Mouse (Mus musculus) stomach, postnatal 0 days (tissue): Measurements from ENCODE around the gene Tspoap1. TPM values are rescaled to one million over a fixed set of nuclear protein-coding genes. Genes with fewer than 3 reads are reported as not detected.

Source experiments
- ATAC-seq: fragments of 200-750 bp; cut with Nextera tagmentation; 2 replicates; pipeline ENCODE4 v1.8.0; 2017; ENCODE audit not compliant: low FRiP score, low TSS enrichment
- DNase-seq: peaks from one replicate; pipeline ENCODE4 v3.0.0-alpha.2; 2016; ENCODE audit warnings: low spot score
- H3K27ac ChIP-seq: fragments of 300-500 bp; sonication (generic); replicated peaks from 2 replicates; pipeline ENCODE4 v1.5.1; 2014; ENCODE audit warnings: mild to moderate bottlenecking, control low read depth
- H3K27me3 ChIP-seq: fragments of 300-500 bp; sonication (generic); 2 replicates; pipeline ENCODE4 v1.6.1; 2014; ENCODE audit warnings: low read length; ENCODE audit not compliant: control insufficient read depth, insufficient read depth
- H3K36me3 ChIP-seq: fragments of 300-500 bp; sonication (generic); 2 replicates; pipeline ENCODE4 v1.6.1; 2014; ENCODE audit warnings: low read length, mixed read lengths; ENCODE audit not compliant: control insufficient read depth, insufficient read depth
- H3K4me1 ChIP-seq: fragments of 300-500 bp; sonication (generic); replicated peaks from 2 replicates; pipeline ENCODE4 v1.6.1; 2014; ENCODE audit warnings: antibody characterized with exemption; ENCODE audit not compliant: control insufficient read depth, insufficient read depth
- H3K4me2 ChIP-seq: fragments of 300-500 bp; sonication (generic); replicated peaks from 2 replicates; pipeline ENCODE4 v1.6.1; 2014; ENCODE audit warnings: low read depth, mild to moderate bottlenecking, control low read depth, moderate library complexity
- H3K4me3 ChIP-seq: fragments of 300-500 bp; sonication (generic); 2 replicates; pipeline ENCODE4 v1.5.1; 2014; ENCODE audit warnings: low read depth, low read length, control low read depth
- H3K9ac ChIP-seq: fragments of 300-500 bp; sonication (generic); 2 replicates; pipeline ENCODE4 v1.6.1; 2014; ENCODE audit warnings: mild to moderate bottlenecking, low read length, control low read depth, mixed read lengths
- H3K9me3 ChIP-seq: fragments of 300-500 bp; sonication (generic); 2 replicates; pipeline ENCODE4 v1.6.1; 2016; ENCODE audit warnings: low read length; ENCODE audit not compliant: control insufficient read depth
- CTCF ChIP-seq: IDR thresholded peaks from 2 replicates; pipeline ENCODE4 v1.5.1; 2016; ENCODE audit warnings: antibody characterized with exemption, low read depth, mild to moderate bottlenecking, moderate library complexity
- EP300 ChIP-seq: optimal IDR thresholded peaks from 2 replicates; pipeline ENCODE3; 2016; ENCODE audit warnings: antibody characterized with exemption
- WGBS: fragments of 180-500 bp; shearing (Covaris S2); extraction: QIAGEN DNeasy Blood & Tissue Kit; methylation state at CpG from one replicate; pipeline ENCODE4 v1.1.7; 2014; 5-methylcytosine and 5-hydroxymethylcytosine counted together
- polyA plus RNA-seq: library from polyadenylated mRNA; unstranded; fragments of >200 nt; fragmentation: Nextera tagmentation; extraction: Ambion mirVana; gene quantifications from 2 replicates; pipeline ENCODE4 v1.2.1, GENCODE M21; 2015

The Tspoap1 gene
- polyA plus RNA-seq, 1 experiment from 2014 or later, result 0.56 TPM

DNA sequence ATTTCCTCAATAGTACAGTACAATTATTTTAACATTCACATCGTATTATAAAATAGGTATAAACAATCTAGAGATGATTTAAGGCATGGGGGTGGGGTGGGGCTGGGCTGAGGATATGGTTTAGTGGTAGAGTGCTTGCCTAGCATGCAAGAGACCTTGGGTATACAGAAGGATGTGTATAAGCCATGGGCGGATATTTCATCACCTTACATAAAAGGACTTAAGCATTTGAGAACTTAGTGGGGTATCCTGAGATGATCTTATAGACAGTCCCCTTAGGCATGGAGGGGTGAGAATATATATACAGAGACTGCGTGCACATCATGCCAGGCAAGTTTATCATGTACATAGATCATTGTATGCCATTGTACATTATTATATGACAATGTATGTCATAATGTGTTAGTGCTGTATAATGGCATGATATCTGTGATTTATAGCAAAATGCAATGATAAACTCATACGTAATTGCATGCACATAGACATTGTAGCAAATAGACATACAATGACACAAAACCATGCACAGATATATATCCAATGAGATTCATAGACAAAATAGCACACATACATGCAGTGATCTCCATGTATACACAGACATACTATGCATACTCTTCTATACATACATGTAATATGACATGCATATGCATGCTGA, 1.3 kb upstream of the Tspoap1 start:
- H3K9ac ChIP-seq, result no peak overlapping the region
- no peaks in the 10 kb centered on the region for H3K9me3 ChIP-seq
- ATAC-seq, result no peak
- no peak overlapping the region for H3K27ac ChIP-seq
- no peak overlapping the region for H3K4me2 ChIP-seq
- WGBS, result 74% methylated on average over 4 of the region's 4 CpGs
- peaks cover 9% of the 10 kb centered on the region; the same call in 1 of the 2 replicates for H3K27me3 ChIP-seq
- TF ChIP-seq CTCF (no peak), EP300 (no peak)
- peaks cover 2% of the 10 kb centered on the region; the same call in 1 of the 2 replicates for H3K4me1 ChIP-seq
- H3K36me3 ChIP-seq, result no peaks in the 10 kb centered on the region
- no peak for DNase-seq
- no peak overlapping the region for H3K4me3 ChIP-seq

DNA sequence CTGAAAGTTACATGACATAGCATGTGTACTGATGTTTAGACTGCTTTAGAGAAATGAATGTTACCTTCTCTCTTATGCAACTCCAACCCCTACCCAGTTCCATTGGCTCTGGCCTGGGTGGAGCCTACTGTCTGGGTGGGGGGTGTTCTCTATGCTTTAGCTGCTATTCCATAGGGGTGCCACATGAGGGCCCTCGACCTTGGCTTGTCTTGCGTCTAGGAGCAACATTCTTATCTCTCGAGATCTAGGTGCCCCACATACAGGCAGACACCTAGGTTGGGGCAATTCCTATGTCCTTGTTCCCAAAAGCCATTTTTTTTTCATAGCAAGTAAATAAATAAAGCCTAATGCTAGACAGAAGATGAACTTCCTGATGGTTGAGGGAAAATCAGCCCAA, 734 bp upstream of the Tspoap1 start:
- no peak for DNase-seq
- TF ChIP-seq CTCF, result peak; percentile 56
- no peak for TF ChIP-seq EP300
- WGBS, result 6% methylated on average over 3 of the region's 3 CpGs

DNA sequence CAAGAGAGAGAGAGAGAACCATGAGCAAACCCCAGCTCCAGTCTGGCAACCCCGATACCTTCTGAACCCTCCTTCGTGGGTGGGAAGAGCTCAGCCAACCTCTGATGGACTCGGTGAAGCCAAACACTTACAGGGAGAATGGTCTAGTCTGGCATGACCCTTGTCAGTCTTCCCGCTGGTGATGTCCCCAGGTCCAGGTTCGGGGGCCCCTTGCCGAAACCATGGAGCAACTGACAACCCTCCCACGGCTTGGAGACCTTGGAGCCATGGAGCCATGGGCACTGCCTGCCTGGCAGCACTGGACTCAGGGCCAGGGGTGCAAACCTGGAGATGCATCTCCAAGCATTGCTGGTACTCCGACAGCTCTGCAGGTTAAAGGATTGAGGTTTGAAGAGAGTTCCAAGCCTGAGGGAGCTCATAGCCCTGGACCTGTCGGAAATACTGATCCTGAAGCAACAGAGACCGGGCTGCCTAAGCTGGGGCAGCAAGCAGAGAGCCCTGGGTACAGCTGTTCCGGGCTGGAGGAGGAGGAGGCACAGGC, 910 bp downstream of the Tspoap1 start:
- Histone ChIP-seq H3K4me1 (peaks cover 2% of the 10 kb centered on the region; the same call in 1 of the 2 replicates), H3K9me3 (no peaks in the 10 kb centered on the region), H3K36me3 (no peaks in the 10 kb centered on the region), H3K27me3 (peaks cover 11% of the 10 kb centered on the region; the same call in 1 of the 2 replicates), H3K4me3 (no peak overlapping the region), H3K9ac (no peak overlapping the region), H3K4me2 (no peak overlapping the region), H3K27ac (no peak overlapping the region)
- 68% methylated on average over 11 of the region's 11 CpGs for WGBS
- ATAC-seq, result no peak
- TF ChIP-seq CTCF (no peak), EP300 (no peak)
- DNase-seq, result no peak

More for the DNA sequence above, 734 bp upstream of the Tspoap1 start:
- peaks cover 2% of the 10 kb centered on the region; the same call in 1 of the 2 replicates for H3K4me1 ChIP-seq
- no peaks in the 10 kb centered on the region for H3K9me3 ChIP-seq
- H3K4me2 ChIP-seq, result no peak overlapping the region
- H3K36me3 ChIP-seq, result no peaks in the 10 kb centered on the region
- H3K9ac ChIP-seq, result no peak overlapping the region
- peaks cover 10% of the 10 kb centered on the region; the same call in 1 of the 2 replicates for H3K27me3 ChIP-seq
- no peak overlapping the region for H3K4me3 ChIP-seq
- H3K27ac ChIP-seq, result no peak overlapping the region
- ATAC-seq, result no peak

DNA sequence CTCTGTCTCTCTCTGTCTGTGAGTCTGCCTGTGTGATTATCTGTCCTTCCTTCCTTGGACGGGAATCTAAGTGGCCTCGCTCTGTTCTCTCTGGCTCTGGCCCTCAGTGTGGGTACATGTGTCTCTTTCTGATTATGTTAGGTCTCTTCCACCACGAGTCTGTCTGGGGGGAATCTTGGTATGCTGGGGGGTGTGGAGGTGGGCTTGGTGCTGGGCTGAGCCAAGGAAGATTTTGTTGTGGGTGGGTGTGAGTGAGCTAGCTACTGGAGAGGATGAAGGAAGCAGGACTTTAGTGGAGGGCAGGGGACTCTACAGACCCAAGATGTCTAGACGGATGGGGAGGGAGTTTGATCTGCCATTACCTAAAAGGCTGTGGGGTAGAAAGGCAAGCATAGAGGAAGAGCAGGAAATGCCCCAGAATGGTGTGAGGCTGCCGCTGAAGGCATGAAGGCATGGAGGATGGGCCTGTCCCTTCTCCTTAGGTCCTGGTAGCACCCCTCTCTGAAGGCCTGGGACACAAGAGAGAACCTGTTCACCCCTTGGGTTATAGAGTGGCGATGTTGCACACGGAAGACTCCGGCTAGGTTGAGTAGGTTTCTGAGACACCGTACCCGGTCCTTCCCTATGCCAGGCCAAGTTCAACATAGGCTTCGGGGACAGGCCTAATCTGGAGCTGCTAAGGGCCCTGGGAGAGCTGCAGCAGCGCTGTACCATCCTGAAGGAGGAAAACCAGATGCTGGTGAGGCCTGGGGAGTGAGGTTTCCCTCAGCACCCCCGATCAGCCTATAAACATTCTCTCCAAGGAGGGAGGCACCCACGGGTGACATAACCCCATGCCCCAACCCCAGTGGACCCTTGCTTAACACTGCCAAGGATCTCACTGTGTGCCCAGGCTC, 1.7 kb downstream of the Tspoap1 start:
- no peaks in the 10 kb centered on the region for H3K36me3 ChIP-seq
- H3K9ac ChIP-seq, result no peak overlapping the region
- TF ChIP-seq CTCF, result no peak
- H3K4me2 ChIP-seq, result no peak overlapping the region
- 79% methylated on average over 14 of the region's 14 CpGs for WGBS
- H3K27me3 ChIP-seq, result peaks cover 11% of the 10 kb centered on the region; the same call in 1 of the 2 replicates
- H3K4me3 ChIP-seq, result no peak overlapping the region
- no peak overlapping the region for H3K27ac ChIP-seq
- ATAC-seq (no peak), DNase-seq (no peak)
- no peaks in the 10 kb centered on the region for H3K9me3 ChIP-seq
- peaks cover 2% of the 10 kb centered on the region; the same call in 1 of the 2 replicates for H3K4me1 ChIP-seq

DNA sequence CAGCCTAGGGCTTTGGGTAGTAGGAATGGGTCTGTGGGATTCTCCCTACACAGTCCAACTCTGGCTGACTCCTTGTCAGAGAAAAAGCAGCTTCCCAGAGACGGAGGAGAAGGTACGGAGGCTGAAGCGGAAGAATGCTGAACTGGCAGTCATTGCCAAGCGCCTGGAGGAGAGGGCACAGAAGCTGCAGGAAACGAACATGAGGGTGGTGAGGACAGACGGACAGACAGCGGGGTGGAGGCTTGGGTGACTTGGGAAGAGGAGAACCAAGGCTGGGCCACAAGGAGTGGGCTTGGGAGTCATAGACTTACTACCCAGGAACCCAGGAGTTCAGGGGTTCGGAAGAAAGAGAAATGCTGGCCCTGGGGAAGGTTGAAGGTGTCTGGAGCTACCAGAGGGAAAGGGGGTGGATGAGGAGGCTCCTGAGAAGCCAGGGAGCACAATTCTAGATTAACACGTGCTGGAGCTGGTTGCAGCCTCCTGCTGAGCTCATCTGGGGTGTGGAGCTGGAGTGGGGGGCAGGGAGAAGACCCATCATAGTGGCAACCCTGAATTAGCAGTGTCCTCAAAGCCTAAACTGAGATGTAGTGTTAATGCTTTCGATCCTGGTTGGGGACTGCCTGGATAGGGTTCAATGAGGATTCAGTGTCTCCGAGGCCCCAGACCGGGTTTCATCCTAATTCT, 2.5 kb downstream of the Tspoap1 start:
- Histone ChIP-seq H3K9me3 (no peaks in the 10 kb centered on the region), H3K4me3 (no peak overlapping the region)
- no peak for TF ChIP-seq EP300
- TF ChIP-seq CTCF, result no peak

More for the DNA sequence above, 2.5 kb downstream of the Tspoap1 start:
- Histone ChIP-seq H3K9ac (no peak overlapping the region), H3K27ac (no peak overlapping the region), H3K4me2 (no peak overlapping the region; the same call in 1 of the 2 replicates), H3K27me3 (peaks cover 11% of the 10 kb centered on the region; the same call in 1 of the 2 replicates), H3K4me1 (peaks cover 2% of the 10 kb centered on the region; the same call in 1 of the 2 replicates), H3K36me3 (no peaks in the 10 kb centered on the region)
- WGBS, result 54% methylated on average over 12 of the region's 12 CpGs
- ATAC-seq (no peak), DNase-seq (no peak)
